Mouse (Mus musculus): Measurements from ENCODE around the gene Col5a1. TPM values are rescaled to one million over a fixed set of nuclear protein-coding genes. Genes with fewer than 3 reads are reported as not detected.

Gene Col5a1
- polyA plus RNA-seq, 1 experiment = 172 TPM

- H3K4me2 ChIP-seq (ENCODE audit: low read depth) = no peak overlapping the region
- H3K36me3 ChIP-seq (ENCODE audit: control insufficient read depth, insufficient read depth) = peaks cover 89% of the 10 kb centered on the region
- H3ac ChIP-seq (ENCODE audit: control insufficient read depth, insufficient read length) = no peak overlapping the region
- TF ChIP-seq TCF3 (IDR thresholded peaks at IDR 0.05; ENCODE audit: insufficient read length, low read depth) (no peak), POLR2AphosphoS2 (IDR thresholded peaks at IDR 0.05; ENCODE audit: insufficient read length, low read depth) (no peak), MAX (IDR thresholded peaks at IDR 0.05; ENCODE audit: low read depth) (no peak), MYOD1 (IDR thresholded peaks at IDR 0.05; ENCODE audit: control insufficient read depth in 1 of 3, insufficient read length in 2 of 3, low read depth in 2 of 3) (no peak), USF1 (IDR thresholded peaks at IDR 0.05; ENCODE audit: low read depth) (no peak), CEBPB (IDR thresholded peaks at IDR 0.05; ENCODE audit: insufficient read depth, poor library complexity, severe bottlenecking) (no peak), POLR2A (IDR thresholded peaks at IDR 0.05; ENCODE audit: insufficient read length, low read depth) (no peak), SRF (IDR thresholded peaks at IDR 0.05; ENCODE audit: control insufficient read depth, insufficient read length, low read depth) (no peak), E2F4 (IDR thresholded peaks at IDR 0.05; ENCODE audit: insufficient read depth) (no peak), MYOG (IDR thresholded peaks at IDR 0.05; ENCODE audit: control insufficient read depth in 1 of 3, insufficient read depth in 1 of 3, insufficient read length in 2 of 3, low read depth in 2 of 3) (no peak), TCF12 (IDR thresholded peaks at IDR 0.05; ENCODE audit: insufficient read depth, poor library complexity, severe bottlenecking) (no peak), REST (IDR thresholded peaks at IDR 0.05; ENCODE audit: insufficient read depth, insufficient read length) (no peak)
- no peak overlapping the region for H3K4me3 ChIP-seq
- no peaks in the 10 kb centered on the region for H3K79me2 ChIP-seq (ENCODE audit: control insufficient read depth, insufficient read depth)
- no peaks in the 10 kb centered on the region for H3K27me3 ChIP-seq (ENCODE audit: control insufficient read depth, insufficient read depth, insufficient read length)
Measured at GRCm38 (mm10) chr2:27981621-27982535, 95.7 kb downstream of the Col5a1 start.

GRCm38 (mm10) chr2:27983093-27983492 is 96.9 kb downstream of the Col5a1 start:
- no peak for TF ChIP-seq TCF12 (IDR thresholded peaks at IDR 0.05; ENCODE audit: insufficient read depth, poor library complexity, severe bottlenecking)
- no peak for TF ChIP-seq USF1 (IDR thresholded peaks at IDR 0.05; ENCODE audit: low read depth)
- no peak for TF ChIP-seq MYOD1 (IDR thresholded peaks at IDR 0.05; ENCODE audit: control insufficient read depth in 1 of 3, insufficient read length in 2 of 3, low read depth in 2 of 3)
- no peak for TF ChIP-seq POLR2A (IDR thresholded peaks at IDR 0.05; ENCODE audit: insufficient read length, low read depth)
- TF ChIP-seq POLR2AphosphoS2 (IDR thresholded peaks at IDR 0.05; ENCODE audit: insufficient read length, low read depth) = no peak
- peaks cover 89% of the 10 kb centered on the region for H3K36me3 ChIP-seq (ENCODE audit: control insufficient read depth, insufficient read depth)
- H3K4me2 ChIP-seq (ENCODE audit: low read depth) = no peak overlapping the region
- H3K4me3 ChIP-seq = no peak overlapping the region
- no peaks in the 10 kb centered on the region for H3K27me3 ChIP-seq (ENCODE audit: control insufficient read depth, insufficient read depth, insufficient read length)
- H3K79me2 ChIP-seq (ENCODE audit: control insufficient read depth, insufficient read depth) = no peaks in the 10 kb centered on the region
- H3ac ChIP-seq (ENCODE audit: control insufficient read depth, insufficient read length) = no peak overlapping the region

- no peak overlapping the region for H3ac ChIP-seq (ENCODE audit: control insufficient read depth, insufficient read length)
- H3K4me2 ChIP-seq (ENCODE audit: low read depth) = no peak overlapping the region
- no peaks in the 10 kb centered on the region for H3K27me3 ChIP-seq (ENCODE audit: control insufficient read depth, insufficient read depth, insufficient read length)
- H3K4me3 ChIP-seq = no peak overlapping the region
- peaks cover 86% of the 10 kb centered on the region for H3K36me3 ChIP-seq (ENCODE audit: control insufficient read depth, insufficient read depth)
- no peak for TF ChIP-seq POLR2AphosphoS2 (IDR thresholded peaks at IDR 0.05; ENCODE audit: insufficient read length, low read depth)
- no peak for TF ChIP-seq MYOD1 (IDR thresholded peaks at IDR 0.05; ENCODE audit: control insufficient read depth in 1 of 3, insufficient read length in 2 of 3, low read depth in 2 of 3)
- TF ChIP-seq TCF12 (IDR thresholded peaks at IDR 0.05; ENCODE audit: insufficient read depth, poor library complexity, severe bottlenecking) = no peak
- no peak for TF ChIP-seq MYOG (IDR thresholded peaks at IDR 0.05; ENCODE audit: control insufficient read depth in 1 of 3, insufficient read depth in 1 of 3, insufficient read length in 2 of 3, low read depth in 2 of 3)
- no peak for TF ChIP-seq SRF (IDR thresholded peaks at IDR 0.05; ENCODE audit: control insufficient read depth, insufficient read length, low read depth)
- no peak for TF ChIP-seq REST (IDR thresholded peaks at IDR 0.05; ENCODE audit: insufficient read depth, insufficient read length)
- H3K79me2 ChIP-seq (ENCODE audit: control insufficient read depth, insufficient read depth) = no peaks in the 10 kb centered on the region
Measured at GRCm38 (mm10) chr2:27983884-27984283, 97.7 kb downstream of the Col5a1 start.

- H3K4me3 ChIP-seq = no peak overlapping the region
- no peak overlapping the region for H3ac ChIP-seq (ENCODE audit: control insufficient read depth, insufficient read length)
- H3K27me3 ChIP-seq (ENCODE audit: control insufficient read depth, insufficient read depth, insufficient read length) = no peaks in the 10 kb centered on the region
- H3K79me2 ChIP-seq (ENCODE audit: control insufficient read depth, insufficient read depth) = no peaks in the 10 kb centered on the region
- no peak overlapping the region for H3K4me2 ChIP-seq (ENCODE audit: low read depth)
- TF ChIP-seq USF1 (IDR thresholded peaks at IDR 0.05; ENCODE audit: low read depth) (no peak), POLR2AphosphoS2 (IDR thresholded peaks at IDR 0.05; ENCODE audit: insufficient read length, low read depth) (no peak), E2F4 (IDR thresholded peaks at IDR 0.05; ENCODE audit: insufficient read depth) (no peak), MYOD1 (IDR thresholded peaks at IDR 0.05; ENCODE audit: control insufficient read depth in 1 of 3, insufficient read length in 2 of 3, low read depth in 2 of 3) (no peak), REST (IDR thresholded peaks at IDR 0.05; ENCODE audit: insufficient read depth, insufficient read length) (no peak), TCF12 (IDR thresholded peaks at IDR 0.05; ENCODE audit: insufficient read depth, poor library complexity, severe bottlenecking) (no peak), CEBPB (IDR thresholded peaks at IDR 0.05; ENCODE audit: insufficient read depth, poor library complexity, severe bottlenecking) (no peak), MAX (IDR thresholded peaks at IDR 0.05; ENCODE audit: low read depth) (no peak), POLR2A (IDR thresholded peaks at IDR 0.05; ENCODE audit: insufficient read length, low read depth) (no peak), SRF (IDR thresholded peaks at IDR 0.05; ENCODE audit: control insufficient read depth, insufficient read length, low read depth) (no peak)
- H3K36me3 ChIP-seq (ENCODE audit: control insufficient read depth, insufficient read depth) = peaks cover 76% of the 10 kb centered on the region
Measured at GRCm38 (mm10) chr2:27986751-27987150, 100.5 kb downstream of the Col5a1 start.

All from myocyte (in vitro differentiated cells).